Mouse (Mus musculus): ENCODE measurements around the gene Slc4a8. TPM values are rescaled to one million over a fixed set of nuclear protein-coding genes. Genes with fewer than 3 reads are reported as not detected.

Slc4a8 gene
- total RNA-seq, 1 experiment from 2014 or later = 1.4 TPM

- ATAC-seq (replicated peaks in 1 of 2; ENCODE audit: insufficient read depth in 1 of 2, low FRiP score in 2 of 2, low TSS enrichment in 1 of 2, low read depth in 1 of 2, poor library complexity in 2 of 2, severe bottlenecking in 2 of 2) = no peak
These were observed 82.8 kb downstream of the Slc4a8 start for GRCm38 (mm10) chr15:100844336-100844735.

DNA sequence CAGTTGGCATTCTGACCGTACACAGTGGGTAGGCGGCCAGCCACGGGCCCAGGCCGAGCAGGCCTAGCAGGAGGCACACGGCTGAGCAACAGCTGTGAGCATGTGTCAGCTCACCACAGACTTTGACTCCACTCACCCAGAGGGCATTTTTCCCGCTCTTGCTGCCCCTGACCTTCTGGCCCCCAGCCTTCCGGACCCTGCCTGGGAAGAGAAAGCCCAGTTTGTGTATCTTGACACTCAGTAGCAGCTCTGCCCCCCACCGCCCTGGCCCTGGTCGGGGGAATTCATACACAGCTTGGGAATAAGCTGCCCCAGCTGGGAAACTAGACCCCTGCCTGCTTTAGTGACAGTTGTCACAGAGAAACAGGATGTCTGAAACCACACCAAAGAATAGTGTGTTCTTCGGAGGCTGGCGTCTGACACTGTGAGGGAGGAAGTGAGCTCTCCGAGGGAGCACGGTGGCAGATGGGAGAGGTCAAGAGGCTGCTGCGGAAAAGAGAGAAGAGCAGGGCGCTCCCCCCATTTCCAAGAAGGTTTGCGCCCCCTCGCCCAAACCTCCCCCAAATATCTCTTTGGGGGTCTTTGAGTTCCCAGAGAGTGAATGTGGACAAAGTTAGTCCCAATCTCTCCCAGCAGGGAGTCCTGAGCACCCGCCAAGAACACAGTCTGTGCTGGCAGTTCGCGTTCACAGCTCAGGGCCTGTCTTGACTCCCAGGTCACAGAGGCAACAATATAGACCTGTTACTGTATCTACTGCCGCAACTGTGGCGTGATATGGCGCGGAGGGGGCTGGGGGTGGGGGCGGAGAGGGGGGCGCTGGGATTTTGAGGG is 83.7 kb downstream of the Slc4a8 start:
- ATAC-seq (replicated peaks in 1 of 2; ENCODE audit: insufficient read depth in 1 of 2, low FRiP score in 2 of 2, low TSS enrichment in 1 of 2, low read depth in 1 of 2, poor library complexity in 2 of 2, severe bottlenecking in 2 of 2) = peak in 1 of 2 experiments; percentile 62; a peak in 1 of 4 replicates

- ATAC-seq (replicated peaks in 1 of 2; ENCODE audit: insufficient read depth in 1 of 2, low FRiP score in 2 of 2, low TSS enrichment in 1 of 2, low read depth in 1 of 2, poor library complexity in 2 of 2, severe bottlenecking in 2 of 2) = no peak
These were observed 85.6 kb downstream of the Slc4a8 start for GRCm38 (mm10) chr15:100847193-100847592.

DNA sequence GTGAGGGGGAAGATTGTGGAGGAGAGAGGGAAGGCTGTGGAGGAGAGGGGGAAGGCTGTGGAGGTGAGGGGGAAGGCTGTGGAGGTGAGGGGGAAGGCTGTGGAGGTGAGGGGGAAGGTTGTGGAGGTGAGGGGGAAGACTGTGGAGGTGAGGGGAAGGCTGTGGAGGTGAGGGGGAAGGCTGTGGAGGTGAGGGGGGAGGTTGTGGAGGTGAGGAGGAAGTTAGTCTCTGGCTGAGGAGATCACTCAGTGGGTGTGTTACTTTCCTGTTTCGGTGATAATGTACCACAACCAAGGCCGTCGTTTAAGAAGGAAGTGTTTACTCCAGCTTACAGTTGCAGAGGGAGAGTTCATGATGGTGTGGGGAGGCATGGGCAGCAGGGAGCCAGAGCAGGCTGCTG is 96.0 kb downstream of the Slc4a8 start:
- no peak for ATAC-seq (replicated peaks in 1 of 2; ENCODE audit: insufficient read depth in 1 of 2, low FRiP score in 2 of 2, low TSS enrichment in 1 of 2, low read depth in 1 of 2, poor library complexity in 2 of 2, severe bottlenecking in 2 of 2)

GRCm38 (mm10) chr15:100860856-100861255 is 99.3 kb downstream of the Slc4a8 start:
- ATAC-seq (replicated peaks in 1 of 2; ENCODE audit: insufficient read depth in 1 of 2, low FRiP score in 2 of 2, low TSS enrichment in 1 of 2, low read depth in 1 of 2, poor library complexity in 2 of 2, severe bottlenecking in 2 of 2) = no peak

- ATAC-seq (replicated peaks in 1 of 2; ENCODE audit: insufficient read depth in 1 of 2, low FRiP score in 2 of 2, low TSS enrichment in 1 of 2, low read depth in 1 of 2, poor library complexity in 2 of 2, severe bottlenecking in 2 of 2) = no peak
These were observed 104.0 kb downstream of the Slc4a8 start for GRCm38 (mm10) chr15:100865556-100865955.

GRCm38 (mm10) chr15:100869558-100869957 is 108.0 kb downstream of the Slc4a8 start, which contains the start of gene Scn8a:
Scn8a (plus strand) TSS chr15:100869858.
- no peak for ATAC-seq (replicated peaks in 1 of 2; ENCODE audit: insufficient read depth in 1 of 2, low FRiP score in 2 of 2, low TSS enrichment in 1 of 2, low read depth in 1 of 2, poor library complexity in 2 of 2, severe bottlenecking in 2 of 2)

DNA sequence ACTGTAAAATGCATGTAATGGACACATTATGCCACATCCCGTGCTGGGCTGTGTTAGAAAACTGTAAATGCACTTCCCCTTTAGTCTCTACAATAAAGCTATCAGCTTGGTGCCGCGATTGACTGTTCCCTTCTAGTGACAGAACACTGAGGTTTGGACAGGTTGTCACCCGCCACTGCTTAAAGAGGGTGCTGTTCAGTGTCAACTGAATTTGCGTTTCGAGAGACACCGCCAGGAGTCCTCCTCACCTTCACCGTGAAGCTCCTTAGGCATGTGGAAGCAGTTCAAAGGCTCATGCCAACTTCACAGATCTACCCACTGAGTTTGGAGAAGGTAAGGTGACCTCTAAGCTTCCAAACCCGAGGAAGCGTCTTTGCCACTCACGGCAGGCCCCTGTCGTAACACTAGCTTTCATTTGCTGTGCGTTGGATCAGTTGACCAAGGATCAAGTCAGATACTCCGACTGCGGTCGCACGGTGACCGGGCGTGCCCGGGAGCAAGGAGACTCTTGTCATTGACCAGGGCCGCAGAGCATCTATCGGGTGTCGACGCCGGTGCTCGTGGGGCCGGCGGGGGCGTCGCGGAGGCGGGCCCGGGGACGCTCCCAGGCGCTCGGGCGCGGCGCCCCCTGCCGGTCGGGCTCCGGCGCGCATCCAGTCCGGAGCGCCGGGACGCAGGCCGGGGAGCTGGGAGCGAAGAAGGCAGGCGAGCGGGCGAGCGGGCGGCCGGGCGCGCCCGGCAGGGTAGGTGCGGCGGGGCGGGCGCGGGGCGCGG is 108.6 kb downstream of the Slc4a8 start:
- no peak for ATAC-seq (replicated peaks in 1 of 2; ENCODE audit: insufficient read depth in 1 of 2, low FRiP score in 2 of 2, low TSS enrichment in 1 of 2, low read depth in 1 of 2, poor library complexity in 2 of 2, severe bottlenecking in 2 of 2)

DNA sequence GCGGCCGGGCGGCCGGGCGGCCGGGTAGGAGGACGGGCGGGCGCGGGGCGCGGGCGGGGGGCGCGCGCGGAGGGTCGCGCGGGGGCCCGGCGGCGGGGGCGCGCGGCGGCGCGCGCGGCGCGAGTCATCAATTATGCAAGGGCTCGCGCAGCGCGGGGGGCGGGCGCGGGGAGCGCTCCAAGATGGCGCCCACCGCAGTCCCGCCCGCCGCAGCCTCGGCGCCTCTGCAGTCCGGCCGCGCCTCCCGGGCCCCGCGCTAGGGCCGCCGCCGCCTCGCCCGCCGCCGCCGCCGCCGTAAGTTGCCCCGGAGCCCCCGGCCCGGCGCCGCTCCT is 109.2 kb downstream of the Slc4a8 start:
- no peak for ATAC-seq (replicated peaks in 1 of 2; ENCODE audit: insufficient read depth in 1 of 2, low FRiP score in 2 of 2, low TSS enrichment in 1 of 2, low read depth in 1 of 2, poor library complexity in 2 of 2, severe bottlenecking in 2 of 2)

DNA sequence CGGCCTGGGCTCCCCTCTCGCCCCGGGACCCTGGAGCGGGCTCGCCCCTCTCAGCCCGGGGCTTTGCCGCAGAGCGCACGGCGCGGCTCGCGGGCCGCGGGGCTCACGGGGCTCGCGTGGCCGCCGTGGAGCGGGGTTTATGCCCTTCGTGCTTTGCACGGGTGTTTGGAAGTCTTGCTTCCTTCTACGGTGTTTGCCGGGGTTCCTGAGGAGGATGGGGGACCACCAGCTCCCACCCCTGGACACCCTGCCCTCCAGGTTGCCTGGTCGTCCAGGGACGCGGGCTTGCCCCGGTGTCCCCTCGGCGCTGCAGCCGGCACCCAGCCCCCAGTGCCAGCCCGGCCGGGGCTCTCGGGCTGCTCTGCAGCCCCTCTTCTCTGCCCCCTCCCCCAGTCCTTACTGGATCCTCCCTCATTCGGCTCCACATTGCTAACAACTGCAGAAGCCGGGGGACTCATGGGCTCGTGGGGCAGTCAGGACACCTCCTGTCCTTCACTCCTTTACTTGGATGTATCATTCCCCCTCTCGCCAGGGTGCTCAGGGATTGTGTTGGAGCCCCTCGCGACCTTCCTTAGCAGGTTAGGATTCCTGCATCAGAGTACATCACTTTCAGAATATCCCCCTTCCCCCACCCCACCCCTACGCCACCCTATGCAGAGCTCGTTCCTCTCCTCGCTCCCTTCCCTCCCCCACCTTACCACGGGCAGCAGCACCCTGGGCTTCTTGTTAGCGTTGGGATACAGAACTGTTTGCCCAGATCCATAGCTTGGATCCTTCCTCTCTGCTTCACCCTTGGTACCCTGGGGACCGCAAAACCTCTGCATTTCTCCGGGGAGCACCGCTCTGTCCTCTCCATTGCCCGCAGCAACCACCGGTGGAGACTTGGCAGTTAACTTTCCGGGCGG is 109.8 kb downstream of the Slc4a8 start:
- no peak for ATAC-seq (replicated peaks in 1 of 2; ENCODE audit: insufficient read depth in 1 of 2, low FRiP score in 2 of 2, low TSS enrichment in 1 of 2, low read depth in 1 of 2, poor library complexity in 2 of 2, severe bottlenecking in 2 of 2)

- peak; percentile 65 to 88 for ATAC-seq (replicated peaks in 1 of 2; ENCODE audit: insufficient read depth in 1 of 2, low FRiP score in 2 of 2, low TSS enrichment in 1 of 2, low read depth in 1 of 2, poor library complexity in 2 of 2, severe bottlenecking in 2 of 2)
These were observed 111.6 kb downstream of the Slc4a8 start for GRCm38 (mm10) chr15:100873155-100873554.

Other genes starting within 250 kb of the Slc4a8 start
- 10.9 and 12.4 TPM in 2 replicates for gene Tfcp2, start 209.7 kb upstream of the Slc4a8 start, total RNA-seq (2017)
- 1.6 and 3.4 TPM in 2 replicates for gene Pou6f1, start 161.8 kb upstream of the Slc4a8 start, total RNA-seq (2017)
- 164 and 199 TPM in 2 replicates for gene Dazap2, start 146.4 kb upstream of the Slc4a8 start, total RNA-seq (2017)
- 1.6 and 4.0 TPM in 2 replicates for gene Smagp, start 124.8 kb upstream of the Slc4a8 start, total RNA-seq (2017)
- gene Bin2, start 92.2 kb upstream of the Slc4a8 start, total RNA-seq (2017) = 213 and 221 TPM in 2 replicates
- 4.8 and 14.2 TPM in 2 replicates for gene Cela1, start 73.8 kb upstream of the Slc4a8 start, total RNA-seq (2017)
- 40.8 and 56.5 TPM in 2 replicates for gene Galnt6, start 32.4 kb upstream of the Slc4a8 start, total RNA-seq (2017)
- not detected in 2 replicates for gene Scn8a, start 108.1 kb downstream of the Slc4a8 start, total RNA-seq (2017)

All from hematopoietic stem cell, adult 5-6 weeks (primary cell).